Mouse (Mus musculus) thymus, adult 2 months (tissue): ENCODE results near the gene Cyp2d9.

Experiments used
- CTCF ChIP-seq: fragments of 200-500 bp; IDR thresholded peaks from 2 replicates; pipeline ENCODE4 v1.5.1; 2012; ENCODE audit warnings: mild to moderate bottlenecking, control low read depth, low read length, moderate library complexity, borderline replicate concordance; ENCODE audit not compliant: control insufficient read depth, poor library complexity, insufficient read depth; ENCODE audit errors: extremely low read depth
- POLR2A ChIP-seq: fragments of 200-500 bp; IDR thresholded peaks from 2 replicates; pipeline ENCODE4 v1.6.1; 2012; ENCODE audit warnings: mild to moderate bottlenecking, low read length, control low read depth, moderate library complexity; ENCODE audit not compliant: control insufficient read depth, poor library complexity, insufficient read depth; ENCODE audit errors: extremely low read depth

DNA sequence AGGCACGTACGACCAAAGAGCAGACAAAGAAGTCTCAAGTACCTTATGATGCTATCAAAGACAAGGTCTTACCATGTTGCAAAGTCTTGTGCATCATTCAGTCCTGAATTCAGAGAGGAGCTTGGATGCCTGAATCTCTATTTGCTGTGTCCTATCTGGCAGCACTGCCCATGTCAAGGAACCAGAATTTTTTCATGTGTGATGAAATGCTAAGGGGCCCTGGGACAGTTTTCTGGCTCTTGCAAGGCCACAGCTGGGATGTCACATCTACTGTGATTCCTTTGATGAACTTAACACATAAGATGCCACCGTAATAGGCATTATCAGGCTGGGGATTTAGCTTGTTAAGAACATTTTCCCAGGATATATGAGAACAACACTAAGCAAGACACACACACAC lies 1.8 kb downstream of the Cyp2d9 start:
- TF ChIP-seq CTCF, result no peak
- no peak for TF ChIP-seq POLR2A
